Mouse (Mus musculus) adrenal gland, postnatal 14 days (tissue): Measurements from ENCODE around the gene Phykpl. TPM values are rescaled to one million over a fixed set of nuclear protein-coding genes. Genes with fewer than 3 reads are reported as not detected.

ENCODE experiments used
- DNase-seq: peaks from one replicate; pipeline ENCODE4 v3.0.0; 2021; ENCODE audit warnings: mixed read lengths
- total RNA-seq: library from RNA; stranded (reverse); gene quantifications from 2 replicates; pipeline ENCODE4 v1.2.3, GENCODE M21; 2021

The Phykpl gene
- total RNA-seq, 1 experiment from 2014 or later: 27.8 TPM

GRCm38 (mm10) chr11:51646245-51646644, 61.7 kb downstream of the Phykpl start:
- no peak for DNase-seq

- peak; percentile 62 for DNase-seq
These were observed 62.5 kb downstream of the Phykpl start for GRCm38 (mm10) chr11:51646751-51647667.

DNA sequence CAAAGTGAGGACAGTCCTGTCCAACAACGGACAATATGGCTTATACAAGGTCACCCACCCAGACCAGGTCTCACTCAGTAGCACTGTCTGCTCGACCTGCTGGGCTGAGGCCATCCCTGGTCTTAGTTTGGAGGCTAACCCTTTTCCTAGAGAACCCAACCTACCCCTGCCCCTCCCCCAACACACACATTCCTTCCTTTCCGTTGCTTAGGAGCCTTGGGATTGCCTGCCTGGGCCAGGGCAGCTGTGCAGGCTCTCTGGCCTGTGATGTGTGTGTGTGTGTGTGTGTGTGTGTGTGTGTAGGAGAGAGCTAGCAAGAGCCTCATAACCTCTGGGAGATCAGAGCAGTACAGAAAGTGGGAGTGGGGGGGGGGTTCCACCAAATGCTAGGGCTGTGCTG, 64.0 kb downstream of the Phykpl start:
- peak; percentile 40 for DNase-seq

DNA sequence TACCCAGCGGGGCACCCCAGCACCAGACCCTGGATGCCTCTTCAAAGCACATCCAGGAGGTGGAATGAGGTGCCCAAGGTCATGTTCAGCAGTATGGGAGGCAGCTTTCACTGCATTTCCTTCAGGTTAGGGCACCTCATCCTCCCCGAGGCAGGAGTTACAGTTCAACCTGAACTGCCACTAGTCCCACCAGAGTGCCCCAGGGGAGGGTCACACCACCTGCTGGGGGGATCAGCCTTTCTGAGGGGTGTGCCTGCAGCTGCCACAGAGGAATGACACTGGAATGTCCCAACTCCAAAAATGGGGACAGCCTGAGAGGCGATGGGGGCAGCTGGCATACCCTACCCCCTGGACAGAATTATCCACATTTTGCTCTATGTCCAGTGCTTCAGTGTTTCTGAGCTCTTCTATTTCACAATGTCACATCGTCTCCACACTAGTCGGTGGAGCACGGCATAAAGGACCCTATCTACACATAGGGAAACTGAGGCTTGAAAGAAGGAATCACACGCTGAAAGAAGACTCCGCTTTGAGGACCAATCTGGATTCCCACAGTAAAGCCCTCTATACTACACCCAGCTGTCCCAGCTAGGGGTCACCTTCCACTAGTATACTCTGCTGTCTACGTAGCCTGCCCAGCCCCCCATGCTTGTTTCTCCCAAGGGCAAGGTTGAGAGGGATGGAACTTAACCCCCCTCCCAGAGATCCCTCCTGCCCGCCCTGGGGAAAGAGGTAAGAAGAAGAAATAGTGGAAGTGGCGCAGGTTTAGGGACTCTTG, 64.7 kb downstream of the Phykpl start:
- DNase-seq: no peak

DNA sequence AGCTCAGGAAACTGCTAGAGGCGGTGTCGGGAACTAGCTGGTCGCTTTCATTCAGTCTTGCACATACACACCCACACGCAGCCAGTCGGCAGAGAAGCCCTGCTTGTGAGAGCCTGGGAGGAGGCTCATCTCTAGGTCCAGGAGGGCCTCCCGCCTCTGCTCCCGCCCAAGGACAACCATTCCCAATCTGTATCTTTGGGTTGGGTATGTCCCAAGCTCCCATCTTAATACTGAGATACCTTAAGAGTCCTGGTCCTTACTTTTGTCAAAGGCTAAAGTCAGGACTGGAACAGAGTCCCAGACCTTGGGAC, 65.3 kb downstream of the Phykpl start:
- peak; percentile 29 for DNase-seq

GRCm38 (mm10) chr11:51650261-51650660, 65.7 kb downstream of the Phykpl start:
- DNase-seq: no peak

- peak; percentile 93 for DNase-seq
These were observed 66.3 kb downstream of the Phykpl start, which contains the start of the genes N4bp3 and D930048N14Rik for GRCm38 (mm10) chr11:51650691-51651515. Gene N4bp3 (minus strand): TSS chr11:51650842. Gene D930048N14Rik (plus strand): TSS chr11:51650954.

DNA sequence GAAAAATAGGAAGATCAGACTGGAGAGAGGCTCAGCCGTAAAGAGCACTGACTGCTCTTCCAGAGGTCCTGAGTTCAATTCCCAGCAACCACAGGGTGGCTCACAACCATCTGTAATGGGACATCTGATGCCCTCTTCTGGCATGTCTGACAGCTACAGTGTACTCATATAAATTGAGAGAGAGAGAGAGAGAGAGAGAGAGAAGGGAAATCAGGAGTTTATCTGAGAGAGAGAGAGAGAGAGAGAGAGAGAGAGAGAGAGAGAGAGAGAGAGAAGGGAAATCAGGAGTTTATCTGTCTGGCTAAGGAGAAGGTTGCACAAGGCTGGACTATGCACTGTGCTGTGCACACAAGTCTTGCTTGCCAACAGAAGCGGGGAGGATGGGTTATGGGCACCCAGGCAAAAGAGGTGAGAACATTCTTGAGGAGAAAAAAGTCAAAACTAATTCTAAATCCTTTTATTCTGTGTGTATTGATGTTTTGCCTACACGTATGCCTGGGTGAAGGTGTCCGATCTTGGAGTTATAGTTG, 68.4 kb downstream of the Phykpl start:
- DNase-seq: no peak

DNA sequence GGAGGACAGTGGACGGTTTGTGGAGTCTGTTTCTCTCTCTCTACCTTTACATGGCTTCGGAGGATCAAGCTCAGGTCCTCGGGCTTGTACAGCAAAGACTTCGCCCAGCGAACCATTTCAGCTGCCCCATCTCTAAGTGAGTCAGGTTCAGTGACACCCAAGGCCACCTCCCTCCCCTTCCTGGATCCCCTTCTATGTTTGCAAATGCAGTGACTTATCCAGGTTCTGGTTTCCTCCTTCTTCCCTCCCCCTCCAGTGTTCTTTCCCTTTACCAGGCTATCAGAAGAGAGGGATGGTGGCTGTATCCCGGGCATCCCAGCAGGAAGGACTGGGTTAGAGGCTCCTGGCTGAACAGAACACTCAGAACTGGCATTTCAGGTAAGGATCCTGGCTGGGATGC, 69.2 kb downstream of the Phykpl start:
- peak; percentile 57 for DNase-seq

Other genes with a start within 250 kb of the Phykpl start
- 354 and 356 TPM in 2 replicates for gene Hnrnpab, start 22.1 kb downstream of the Phykpl start, total RNA-seq
- 64.2 and 74.7 TPM in 2 replicates for gene Nhp2, start 35.0 kb downstream of the Phykpl start, total RNA-seq
- 39.0 and 39.9 TPM in 2 replicates for gene Rmnd5b, start 51.1 kb downstream of the Phykpl start, total RNA-seq
- 16.2 and 18.8 TPM in 2 replicates for gene N4bp3, start 66.1 kb downstream of the Phykpl start, total RNA-seq
- gene D930048N14Rik, start 66.2 kb downstream of the Phykpl start, total RNA-seq: 1.9 and 2.7 TPM in 2 replicates
- gene 0610009B22Rik, start 104.1 kb downstream of the Phykpl start, total RNA-seq: 47.1 and 52.0 TPM in 2 replicates
- gene Sec24a, start 178.9 kb downstream of the Phykpl start, total RNA-seq: 31.7 and 37.9 TPM in 2 replicates
- 95.1 and 99.2 TPM in 2 replicates for gene Sar1b, start 178.9 kb downstream of the Phykpl start, total RNA-seq